Mouse (Mus musculus): ENCODE data around the gene Cachd1. TPM values are rescaled to one million over a fixed set of nuclear protein-coding genes. Genes with fewer than 3 reads are reported as not detected.

Cachd1 gene
- polyA plus RNA-seq, 1 experiment = 3.9 TPM

DNA sequence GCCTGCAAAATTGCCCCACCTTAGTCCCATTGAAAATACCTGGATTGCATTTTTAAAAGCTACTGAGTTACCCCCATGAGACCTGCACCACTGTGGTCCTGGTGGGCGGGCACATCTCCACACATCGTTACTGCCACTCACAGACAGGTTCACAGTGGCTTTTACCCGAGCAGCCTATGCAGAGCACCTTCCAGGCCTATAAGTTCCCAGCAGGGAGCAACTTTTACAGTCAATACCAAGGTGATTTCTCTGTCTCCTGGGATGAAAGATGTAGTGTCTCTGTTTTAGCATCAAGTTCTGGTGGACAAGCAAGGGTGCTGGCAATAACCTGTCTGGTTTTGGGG is 24.9 kb downstream of the Cachd1 start:
- Histone ChIP-seq H3K36me3 (ENCODE audit: control insufficient read depth, insufficient read depth) (no peaks in the 10 kb centered on the region), H3K79me2 (ENCODE audit: control insufficient read depth, insufficient read depth) (no peaks in the 10 kb centered on the region), H3K4me2 (ENCODE audit: low read depth) (no peak overlapping the region), H3K27me3 (ENCODE audit: control insufficient read depth, insufficient read depth, insufficient read length) (no peaks in the 10 kb centered on the region), H3ac (ENCODE audit: control insufficient read depth, insufficient read length) (no peak overlapping the region), H3K4me3 (no peak overlapping the region)
- TF ChIP-seq USF1 (IDR thresholded peaks at IDR 0.05; ENCODE audit: low read depth) (no peak), MAX (IDR thresholded peaks at IDR 0.05; ENCODE audit: low read depth) (no peak), CEBPB (IDR thresholded peaks at IDR 0.05; ENCODE audit: insufficient read depth, poor library complexity, severe bottlenecking) (no peak), E2F4 (IDR thresholded peaks at IDR 0.05; ENCODE audit: insufficient read depth) (no peak), TCF12 (IDR thresholded peaks at IDR 0.05; ENCODE audit: insufficient read depth, poor library complexity, severe bottlenecking) (no peak), REST (IDR thresholded peaks at IDR 0.05; ENCODE audit: insufficient read depth, insufficient read length) (no peak), POLR2A (IDR thresholded peaks at IDR 0.05; ENCODE audit: insufficient read length, low read depth) (no peak), POLR2AphosphoS2 (IDR thresholded peaks at IDR 0.05; ENCODE audit: insufficient read length, low read depth) (no peak), TCF3 (IDR thresholded peaks at IDR 0.05; ENCODE audit: insufficient read length, low read depth) (no peak)

GRCm38 (mm10) chr4:100811057-100811695 is 34.7 kb downstream of the Cachd1 start:
- Histone ChIP-seq H3K4me2 (ENCODE audit: low read depth) (no peak overlapping the region), H3ac (ENCODE audit: control insufficient read depth, insufficient read length) (no peak overlapping the region), H3K79me2 (ENCODE audit: control insufficient read depth, insufficient read depth) (no peaks in the 10 kb centered on the region), H3K36me3 (ENCODE audit: control insufficient read depth, insufficient read depth) (no peaks in the 10 kb centered on the region), H3K4me3 (no peak overlapping the region), H3K27me3 (ENCODE audit: control insufficient read depth, insufficient read depth, insufficient read length) (no peaks in the 10 kb centered on the region)
- TF ChIP-seq REST (IDR thresholded peaks at IDR 0.05; ENCODE audit: insufficient read depth, insufficient read length) (no peak), E2F4 (IDR thresholded peaks at IDR 0.05; ENCODE audit: insufficient read depth) (no peak), MYOD1 (IDR thresholded peaks at IDR 0.05; ENCODE audit: control insufficient read depth in 1 of 3, insufficient read length in 2 of 3, low read depth in 2 of 3) (no peak)

DNA sequence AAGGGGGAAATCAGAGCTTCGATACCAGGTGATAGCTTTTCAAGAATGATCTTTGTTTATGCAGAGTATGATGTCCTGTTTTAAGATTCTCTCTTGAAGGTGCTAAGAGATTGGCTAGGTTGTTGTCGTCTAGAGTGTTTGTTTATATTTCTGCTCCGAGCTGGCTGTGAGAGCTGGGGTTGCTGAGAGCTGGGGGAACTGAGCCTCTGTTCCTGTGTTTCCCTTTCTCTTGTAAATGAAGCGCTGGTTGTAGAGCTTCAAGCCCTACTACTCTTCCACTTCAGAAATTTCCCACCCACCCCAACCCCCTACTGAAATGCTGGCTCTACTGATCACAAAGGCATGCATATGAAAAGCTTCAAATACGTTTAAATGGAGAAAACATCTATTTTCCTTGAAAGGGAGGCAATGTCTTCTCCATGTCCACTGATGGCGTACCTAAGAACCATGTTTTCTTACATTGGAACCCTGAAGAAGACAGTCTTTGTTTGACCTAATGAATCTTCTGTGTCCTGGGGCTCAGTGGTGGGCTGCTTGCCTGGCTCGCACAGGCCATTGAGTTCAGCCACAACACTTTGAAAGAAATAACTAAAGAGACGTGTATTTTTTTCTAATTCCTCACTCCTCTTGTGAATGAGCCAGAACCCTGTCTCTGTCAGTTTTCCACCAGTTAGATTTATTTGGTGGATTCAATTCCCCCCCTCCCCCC is 35.5 kb downstream of the Cachd1 start:
- TF ChIP-seq TCF3 (IDR thresholded peaks at IDR 0.05; ENCODE audit: insufficient read length, low read depth) (no peak), CEBPB (IDR thresholded peaks at IDR 0.05; ENCODE audit: insufficient read depth, poor library complexity, severe bottlenecking) (no peak)
- H3K4me3 ChIP-seq = no peak overlapping the region
- H3K27me3 ChIP-seq (ENCODE audit: control insufficient read depth, insufficient read depth, insufficient read length) = no peaks in the 10 kb centered on the region
- H3K4me2 ChIP-seq (ENCODE audit: low read depth) = no peak overlapping the region
- H3ac ChIP-seq (ENCODE audit: control insufficient read depth, insufficient read length) = no peak overlapping the region
- H3K36me3 ChIP-seq (ENCODE audit: control insufficient read depth, insufficient read depth) = no peaks in the 10 kb centered on the region
- H3K79me2 ChIP-seq (ENCODE audit: control insufficient read depth, insufficient read depth) = no peaks in the 10 kb centered on the region

GRCm38 (mm10) chr4:100813767-100814461 is 37.4 kb downstream of the Cachd1 start:
- Histone ChIP-seq H3ac (ENCODE audit: control insufficient read depth, insufficient read length) (no peak overlapping the region), H3K36me3 (ENCODE audit: control insufficient read depth, insufficient read depth) (no peaks in the 10 kb centered on the region), H3K4me3 (no peak overlapping the region), H3K27me3 (ENCODE audit: control insufficient read depth, insufficient read depth, insufficient read length) (no peaks in the 10 kb centered on the region), H3K4me2 (ENCODE audit: low read depth) (no peak overlapping the region), H3K79me2 (ENCODE audit: control insufficient read depth, insufficient read depth) (no peaks in the 10 kb centered on the region)
- no peak for TF ChIP-seq MAX (IDR thresholded peaks at IDR 0.05; ENCODE audit: low read depth)
- no peak for TF ChIP-seq USF1 (IDR thresholded peaks at IDR 0.05; ENCODE audit: low read depth)
- no peak for TF ChIP-seq POLR2AphosphoS2 (IDR thresholded peaks at IDR 0.05; ENCODE audit: insufficient read length, low read depth)
- no peak for TF ChIP-seq MYOD1 (IDR thresholded peaks at IDR 0.05; ENCODE audit: control insufficient read depth in 1 of 3, insufficient read length in 2 of 3, low read depth in 2 of 3)
- TF ChIP-seq TCF3 (IDR thresholded peaks at IDR 0.05; ENCODE audit: insufficient read length, low read depth) = no peak
- no peak for TF ChIP-seq CEBPB (IDR thresholded peaks at IDR 0.05; ENCODE audit: insufficient read depth, poor library complexity, severe bottlenecking)
- no peak for TF ChIP-seq E2F4 (IDR thresholded peaks at IDR 0.05; ENCODE audit: insufficient read depth)
- no peak for TF ChIP-seq SRF (IDR thresholded peaks at IDR 0.05; ENCODE audit: control insufficient read depth, insufficient read length, low read depth)
- TF ChIP-seq TCF12 (IDR thresholded peaks at IDR 0.05; ENCODE audit: insufficient read depth, poor library complexity, severe bottlenecking) = no peak

DNA sequence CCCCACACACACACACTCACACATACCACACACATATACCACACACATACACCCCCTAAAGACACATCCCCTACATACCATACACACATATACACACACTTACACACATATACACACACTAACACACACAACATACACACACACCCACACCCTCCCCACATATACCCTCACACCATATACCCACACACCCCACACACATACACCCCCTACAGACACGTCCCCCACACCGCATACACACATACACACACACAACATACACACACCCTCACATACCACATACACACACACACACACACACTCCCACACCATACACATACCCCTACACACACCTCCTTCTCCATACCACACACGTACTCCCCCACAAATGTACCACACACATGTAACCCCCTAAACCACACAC is 42.8 kb downstream of the Cachd1 start:
- Histone ChIP-seq H3K36me3 (ENCODE audit: control insufficient read depth, insufficient read depth) (no peaks in the 10 kb centered on the region), H3K27me3 (ENCODE audit: control insufficient read depth, insufficient read depth, insufficient read length) (no peaks in the 10 kb centered on the region), H3K4me3 (no peak overlapping the region), H3K79me2 (ENCODE audit: control insufficient read depth, insufficient read depth) (no peaks in the 10 kb centered on the region), H3K4me2 (ENCODE audit: low read depth) (no peak overlapping the region), H3ac (ENCODE audit: control insufficient read depth, insufficient read length) (no peak overlapping the region)
- TF ChIP-seq CEBPB (IDR thresholded peaks at IDR 0.05; ENCODE audit: insufficient read depth, poor library complexity, severe bottlenecking) (no peak), POLR2AphosphoS2 (IDR thresholded peaks at IDR 0.05; ENCODE audit: insufficient read length, low read depth) (no peak)
